Mouse (Mus musculus): ENCODE measurements at regions not wholly inside any gene's neighbourhood (a gene's known extent, or its start where the extent isn't known, plus 50 kb on each side); places are given as distances from the start of the nearest gene placed in this dataset.

DNA sequence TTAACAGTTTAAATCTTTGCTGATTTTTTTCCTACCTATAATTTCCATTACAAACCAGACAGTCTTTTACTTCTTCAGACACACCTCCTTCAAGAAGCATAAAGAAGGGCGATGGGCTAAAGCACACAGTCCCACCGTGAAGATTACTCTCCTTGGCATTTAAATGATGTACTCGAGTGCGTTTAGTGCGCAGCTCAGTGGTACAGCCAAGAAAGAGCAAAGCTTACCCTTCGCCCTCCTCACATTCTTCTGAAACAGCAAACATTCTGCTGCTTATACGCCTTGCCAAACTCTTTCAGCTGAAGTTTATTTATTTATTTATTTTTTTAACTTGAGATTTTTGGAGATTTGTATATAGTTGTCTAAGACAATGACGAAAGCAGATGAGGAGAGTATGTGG lies 68.0 kb upstream of the Arglu1 start:
- no peak for ATAC-seq (ENCODE audit: insufficient read depth)
- Histone ChIP-seq H3K9me3 (ENCODE audit: control insufficient read depth, low read length) (no peaks in the 10 kb centered on the region), H3K4me3 (ENCODE audit: insufficient read depth in 1 of 2, low read depth in 2 of 2, low read length in 2 of 2) (no peak overlapping the region), H3K4me1 (replicated peaks; ENCODE audit: control insufficient read depth in 2 of 2, insufficient read depth in 2 of 2, low read length in 1 of 2) (no peaks in the 10 kb centered on the region), H3K27me3 (ENCODE audit: control insufficient read depth, insufficient read depth, low read length) (no peaks in the 10 kb centered on the region), H3K27ac (no peak overlapping the region), H3K36me3 (replicated peaks; ENCODE audit: control insufficient read depth, insufficient read depth, low read depth) (no peaks in the 10 kb centered on the region), H3K4me2 (ENCODE audit: low read depth) (no peak overlapping the region), H3K9ac (replicated peaks) (no peak overlapping the region)
- 72% methylated on average over 8 of the region's 8 CpGs for WGBS (ENCODE audit: insufficient replicate concordance)
- no peak for DNase-seq (ENCODE audit: low read depth in 3 of 3, low spot score in 3 of 3)
- no peak for TF ChIP-seq CTCF (IDR thresholded peaks at IDR 0.05; ENCODE audit: low read depth)
- no peak for TF ChIP-seq EP300 (IDR thresholded peaks at IDR 0.05; ENCODE audit: low read depth)

DNA sequence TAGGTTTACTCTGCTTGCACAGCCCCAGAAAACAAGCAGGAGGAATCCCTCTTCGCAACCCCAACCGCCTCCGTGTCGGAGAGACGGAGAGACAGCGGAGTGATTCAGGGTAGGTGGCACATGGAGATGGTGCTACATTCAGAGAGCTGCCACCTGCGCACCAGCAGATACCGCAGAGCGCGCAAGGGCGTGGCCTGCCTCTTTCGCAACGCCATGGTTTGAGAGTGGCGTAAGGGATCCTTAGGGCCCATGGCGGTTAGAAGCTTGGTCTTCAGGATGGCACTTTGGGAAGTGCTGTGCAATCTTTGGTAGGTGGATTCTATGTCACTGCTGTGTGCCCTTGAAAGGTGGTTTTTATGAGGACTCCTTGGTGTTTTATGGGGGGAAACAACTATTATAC lies 60.9 kb upstream of the Arglu1 start:
- 82% methylated on average over 15 of the region's 15 CpGs for WGBS (ENCODE audit: insufficient replicate concordance)
- no peaks in the 10 kb centered on the region for H3K4me1 ChIP-seq (replicated peaks; ENCODE audit: control insufficient read depth in 2 of 2, insufficient read depth in 2 of 2, low read length in 1 of 2)
- H3K9ac ChIP-seq (replicated peaks): no peak overlapping the region
- no peak for DNase-seq (ENCODE audit: low read depth in 3 of 3, low spot score in 3 of 3)
- TF ChIP-seq CTCF (IDR thresholded peaks at IDR 0.05; ENCODE audit: low read depth) (no peak), EP300 (IDR thresholded peaks at IDR 0.05; ENCODE audit: low read depth) (no peak)
- H3K9me3 ChIP-seq (ENCODE audit: control insufficient read depth, low read length): no peaks in the 10 kb centered on the region
- no peak overlapping the region for H3K27ac ChIP-seq
- H3K4me3 ChIP-seq (ENCODE audit: insufficient read depth in 1 of 2, low read depth in 2 of 2, low read length in 2 of 2): no peak overlapping the region
- H3K36me3 ChIP-seq (replicated peaks; ENCODE audit: control insufficient read depth, insufficient read depth, low read depth): no peaks in the 10 kb centered on the region
- H3K27me3 ChIP-seq (ENCODE audit: control insufficient read depth, insufficient read depth, low read length): no peaks in the 10 kb centered on the region
- no peak overlapping the region for H3K4me2 ChIP-seq (ENCODE audit: low read depth)
- no peak for ATAC-seq (ENCODE audit: insufficient read depth)

DNA sequence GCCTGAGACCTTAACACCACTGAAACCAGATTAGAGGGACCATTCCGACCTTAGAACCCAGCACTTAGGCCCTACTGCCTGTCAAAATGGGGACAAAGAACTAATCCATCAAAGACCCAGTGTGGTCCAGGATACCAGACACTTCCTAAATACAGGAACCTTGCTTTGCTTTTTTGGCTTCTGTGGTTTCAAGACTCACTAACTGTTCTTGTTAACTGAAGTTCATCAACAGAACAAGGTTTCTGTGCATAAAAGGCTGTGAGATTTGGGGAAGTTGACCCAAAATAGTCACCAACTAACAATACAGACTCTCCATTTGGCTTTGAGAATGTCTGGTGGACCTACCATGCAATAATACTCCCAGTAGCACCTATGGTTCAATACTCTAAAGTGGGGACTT lies 56.4 kb upstream of the Arglu1 start:
- WGBS (ENCODE audit: insufficient replicate concordance): 29% methylated on average over 1 of the region's 1 CpGs
- DNase-seq (ENCODE audit: low read depth in 3 of 3, low spot score in 3 of 3): no peak
- Histone ChIP-seq H3K9me3 (ENCODE audit: control insufficient read depth, low read length) (no peaks in the 10 kb centered on the region), H3K4me1 (replicated peaks; ENCODE audit: control insufficient read depth in 2 of 2, insufficient read depth in 2 of 2, low read length in 1 of 2) (no peaks in the 10 kb centered on the region), H3K9ac (replicated peaks) (no peak overlapping the region), H3K27me3 (ENCODE audit: control insufficient read depth, insufficient read depth, low read length) (no peaks in the 10 kb centered on the region), H3K4me2 (ENCODE audit: low read depth) (no peak overlapping the region), H3K4me3 (ENCODE audit: insufficient read depth in 1 of 2, low read depth in 2 of 2, low read length in 2 of 2) (no peak overlapping the region), H3K36me3 (replicated peaks; ENCODE audit: control insufficient read depth, insufficient read depth, low read depth) (no peaks in the 10 kb centered on the region), H3K27ac (no peak overlapping the region)
- no peak for TF ChIP-seq CTCF (IDR thresholded peaks at IDR 0.05; ENCODE audit: low read depth)
- no peak for TF ChIP-seq EP300 (IDR thresholded peaks at IDR 0.05; ENCODE audit: low read depth)
- ATAC-seq (ENCODE audit: insufficient read depth): no peak

DNA sequence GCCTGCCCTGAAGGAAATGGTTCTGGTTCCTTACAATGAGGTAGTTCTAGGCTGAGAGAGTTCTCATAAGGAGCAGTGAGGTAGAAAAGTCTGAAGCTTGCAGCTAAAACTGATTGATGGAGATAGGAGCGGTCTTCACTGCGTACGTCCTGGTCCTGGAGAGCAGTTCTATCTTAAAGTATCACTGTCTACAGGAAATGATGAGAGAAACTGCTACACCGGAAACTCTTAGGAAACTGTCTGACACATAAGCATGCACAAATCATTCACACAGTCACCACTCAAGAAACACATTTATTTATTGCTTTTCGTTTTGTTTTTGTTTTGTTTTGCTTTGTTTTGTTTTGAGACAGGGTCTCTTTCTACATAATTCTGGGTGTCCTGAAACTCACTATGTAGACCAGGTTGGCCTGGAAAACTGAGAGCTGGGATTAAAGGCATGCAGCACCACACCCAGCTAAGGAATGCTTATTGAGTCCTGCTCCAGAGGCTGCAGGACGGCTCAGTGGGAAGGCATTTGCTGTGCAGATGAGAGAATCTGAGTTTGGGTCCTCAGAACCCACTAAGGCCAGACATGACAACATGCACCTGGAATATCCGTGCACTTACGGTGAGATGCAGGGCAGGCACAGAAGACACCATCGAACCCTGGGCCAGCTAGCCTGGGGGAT lies 55.4 kb upstream of the Arglu1 start:
- no peak overlapping the region for H3K9ac ChIP-seq (replicated peaks)
- WGBS (ENCODE audit: insufficient replicate concordance): 45% methylated on average over 9 of the region's 9 CpGs
- no peak overlapping the region for H3K4me3 ChIP-seq (ENCODE audit: insufficient read depth in 1 of 2, low read depth in 2 of 2, low read length in 2 of 2)
- no peak for ATAC-seq (ENCODE audit: insufficient read depth)
- H3K9me3 ChIP-seq (ENCODE audit: control insufficient read depth, low read length): no peaks in the 10 kb centered on the region
- no peak for DNase-seq (ENCODE audit: low read depth in 3 of 3, low spot score in 3 of 3)
- TF ChIP-seq EP300 (IDR thresholded peaks at IDR 0.05; ENCODE audit: low read depth): no peak
- TF ChIP-seq CTCF (IDR thresholded peaks at IDR 0.05; ENCODE audit: low read depth): no peak
- H3K27ac ChIP-seq: no peak overlapping the region
- H3K36me3 ChIP-seq (replicated peaks; ENCODE audit: control insufficient read depth, insufficient read depth, low read depth): no peaks in the 10 kb centered on the region
- no peaks in the 10 kb centered on the region for H3K27me3 ChIP-seq (ENCODE audit: control insufficient read depth, insufficient read depth, low read length)
- no peaks in the 10 kb centered on the region for H3K4me1 ChIP-seq (replicated peaks; ENCODE audit: control insufficient read depth in 2 of 2, insufficient read depth in 2 of 2, low read length in 1 of 2)
- no peak overlapping the region for H3K4me2 ChIP-seq (ENCODE audit: low read depth)
